Mouse (Mus musculus) MEL (cell line): ENCODE data around the gene Zfp366. TPM values are rescaled to one million over a fixed set of nuclear protein-coding genes. Genes with fewer than 3 reads are reported as not detected.

Experiments
- DNase-seq: peaks from one replicate; pipeline ENCODE4 v3.0.0; 2011; ENCODE audit warnings: low read depth, low spot score
- H3K27ac ChIP-seq: 2 replicates; pipeline ENCODE4 v1.5.1; 2012; ENCODE audit warnings: low read depth, mild to moderate bottlenecking, control low read depth, low read length, moderate library complexity; ENCODE audit not compliant: control insufficient read depth
- H3K27me3 ChIP-seq, 2 experiments: fragments of 150-350 bp in 1 of 2; sonication (generic) in 1 of 2; 2 replicates each; pipeline ENCODE4 v1.6.1; 2012; ENCODE audit warnings: low read length in 2 of 2, mild to moderate bottlenecking in 2 of 2, improper control_type of control experiment in 1 of 2, moderate library complexity in 1 of 2; ENCODE audit not compliant: insufficient read depth in 2 of 2, control insufficient read depth in 1 of 2
- H3K36me3 ChIP-seq, 2 experiments: 2 replicates each; pipeline ENCODE4 v1.6.1; 2012 to 2014; ENCODE audit warnings: low read length in 2 of 2, improper control_type of control experiment in 1 of 2, inconsistent platforms in 1 of 2, mild to moderate bottlenecking in 1 of 2; ENCODE audit not compliant: insufficient read depth in 2 of 2, control insufficient read depth in 1 of 2
- H3K4me1 ChIP-seq, 2 experiments: fragments of 150-350 bp in 1 of 2; sonication (generic) in 1 of 2; 2 replicates each; pipeline ENCODE4 v1.6.1; 2012; ENCODE audit warnings: low read length in 2 of 2, improper control_type of control experiment in 1 of 2, mild to moderate bottlenecking in 1 of 2; ENCODE audit not compliant: insufficient read depth in 2 of 2, control insufficient read depth in 1 of 2
- H3K4me3 ChIP-seq, 2 experiments: fragments of 150-350 bp in 1 of 2; sonication (generic) in 1 of 2; 2 replicates each; pipeline ENCODE4 v1.5.1; 2012; ENCODE audit warnings: low read depth in 2 of 2, low read length in 2 of 2, mild to moderate bottlenecking in 2 of 2, moderate library complexity in 2 of 2, control low read depth in 1 of 2, improper control_type of control experiment in 1 of 2; ENCODE audit not compliant: control insufficient read depth in 1 of 2, insufficient read depth in 1 of 2
- H3K79me2 ChIP-seq: 2 replicates; pipeline ENCODE4 v1.6.1; 2012; ENCODE audit warnings: mild to moderate bottlenecking, low read length, moderate library complexity; ENCODE audit not compliant: control insufficient read depth, poor library complexity, insufficient read depth
- H3K9ac ChIP-seq: 2 replicates; pipeline ENCODE4 v1.6.1; 2012; ENCODE audit warnings: low read depth, mild to moderate bottlenecking, control low read depth, low read length, moderate library complexity; ENCODE audit not compliant: control insufficient read depth, poor library complexity, severe bottlenecking
- H3K9me3 ChIP-seq: fragments of 150-350 bp; sonication (generic); replicated peaks from 2 replicates; pipeline ENCODE4 v1.6.1; 2012; ENCODE audit warnings: mild to moderate bottlenecking, low read length, improper control_type of control experiment, moderate library complexity; ENCODE audit not compliant: insufficient read depth
- BHLHE40 ChIP-seq: IDR thresholded peaks from 2 replicates; pipeline ENCODE4 v1.6.1; 2012; ENCODE audit warnings: low read depth, mild to moderate bottlenecking, inconsistent platforms, low read length, improper control_type of control experiment, borderline replicate concordance
- CHD1 ChIP-seq: IDR thresholded peaks from 2 replicates; pipeline ENCODE4 v1.6.1; 2012; ENCODE audit warnings: low read depth, mild to moderate bottlenecking, inconsistent platforms, low read length, improper control_type of control experiment
- CHD2 ChIP-seq: IDR thresholded peaks from 2 replicates; pipeline ENCODE4 v1.6.1; 2011; ENCODE audit warnings: low read length, improper control_type of control experiment
- CTCF ChIP-seq, 3 experiments: IDR thresholded peaks in 2 of 3; conservative IDR thresholded peaks in 1 of 3; 2 replicates each; pipeline ENCODE4 v1.5.1; 2011 to 2012; ENCODE audit warnings: low read length in 3 of 3, low read depth in 2 of 3, mild to moderate bottlenecking in 2 of 3, improper control_type of control experiment in 1 of 3, inconsistent platforms in 1 of 3, mixed read lengths in 1 of 3, moderate library complexity in 1 of 3; ENCODE audit not compliant: control insufficient read depth in 1 of 3, insufficient read depth in 1 of 3, poor library complexity in 1 of 3, severe bottlenecking in 1 of 3
- E2F4 ChIP-seq: IDR thresholded peaks from 2 replicates; pipeline ENCODE4 v1.6.1; 2011; ENCODE audit warnings: low read depth, low read length, improper control_type of control experiment, borderline replicate concordance
- ELF1 ChIP-seq: IDR thresholded peaks from 2 replicates; pipeline ENCODE4 v1.6.1; 2014; ENCODE audit warnings: low read depth, mild to moderate bottlenecking, inconsistent platforms, low read length, improper control_type of control experiment, moderate library complexity
- EP300 ChIP-seq, 2 experiments: IDR thresholded peaks; 2 replicates each; pipeline ENCODE4 v1.6.1; 2011; ENCODE audit warnings: improper control_type of control experiment in 2 of 2, low read length in 2 of 2, low read depth in 1 of 2, mild to moderate bottlenecking in 1 of 2
- ETS1 ChIP-seq: IDR thresholded peaks from 2 replicates; pipeline ENCODE4 v1.6.1; 2012; ENCODE audit warnings: low read depth, mild to moderate bottlenecking, inconsistent platforms, low read length, improper control_type of control experiment, moderate library complexity
- GABPA ChIP-seq: IDR thresholded peaks from 2 replicates; pipeline ENCODE4 v1.6.1; 2012; ENCODE audit warnings: low read depth, mild to moderate bottlenecking, inconsistent platforms, low read length, improper control_type of control experiment, moderate library complexity
- GATA1 ChIP-seq: IDR thresholded peaks from 2 replicates; pipeline ENCODE4 v1.6.1; 2011; ENCODE audit warnings: low read depth, low read length, improper control_type of control experiment
- MAFK ChIP-seq: IDR thresholded peaks from 2 replicates; pipeline ENCODE4 v1.6.1; 2011; ENCODE audit warnings: low read depth, mild to moderate bottlenecking, low read length, improper control_type of control experiment, borderline replicate concordance
- MAX ChIP-seq: IDR thresholded peaks from 2 replicates; pipeline ENCODE4 v1.6.1; 2011; ENCODE audit warnings: low read length, improper control_type of control experiment
- MAZ ChIP-seq: IDR thresholded peaks from 2 replicates; pipeline ENCODE4 v1.6.1; 2012; ENCODE audit warnings: low read depth, mild to moderate bottlenecking, inconsistent platforms, low read length, improper control_type of control experiment
- MXI1 ChIP-seq: IDR thresholded peaks from 2 replicates; pipeline ENCODE4 v1.6.1; 2011; ENCODE audit warnings: mild to moderate bottlenecking, low read depth, low read length, improper control_type of control experiment
- MYB ChIP-seq: IDR thresholded peaks from 2 replicates; pipeline ENCODE4 v1.6.1; 2011; ENCODE audit warnings: mild to moderate bottlenecking, low read depth, low read length, improper control_type of control experiment
- NRF1 ChIP-seq: IDR thresholded peaks from 2 replicates; pipeline ENCODE4 v1.6.1; 2014; ENCODE audit warnings: low read depth, mild to moderate bottlenecking, inconsistent platforms, low read length, improper control_type of control experiment, moderate library complexity; ENCODE audit not compliant: poor library complexity, insufficient read depth, severe bottlenecking
- POLR2A ChIP-seq, 2 experiments: IDR thresholded peaks; 2 replicates each; pipeline ENCODE4 v1.6.1; 2011 to 2012; ENCODE audit warnings: low read length in 2 of 2, mild to moderate bottlenecking in 2 of 2, control low read depth in 1 of 2, improper control_type of control experiment in 1 of 2, low read depth in 1 of 2, moderate library complexity in 1 of 2; ENCODE audit not compliant: control insufficient read depth in 1 of 2, insufficient read depth in 1 of 2, poor library complexity in 1 of 2
- POLR2AphosphoS2 ChIP-seq: IDR thresholded peaks from 2 replicates; pipeline ENCODE4 v1.6.1; 2011; ENCODE audit warnings: low read length, improper control_type of control experiment
- RCOR1 ChIP-seq: IDR thresholded peaks from 2 replicates; pipeline ENCODE4 v1.6.1; 2012; ENCODE audit warnings: low read depth, mild to moderate bottlenecking, inconsistent platforms, low read length, improper control_type of control experiment
- TAL1 ChIP-seq: IDR thresholded peaks from 2 replicates; pipeline ENCODE4 v1.6.1; 2012; ENCODE audit warnings: mild to moderate bottlenecking, inconsistent platforms, low read length, moderate library complexity, mixed read lengths
- TBP ChIP-seq: IDR thresholded peaks from 2 replicates; pipeline ENCODE4 v1.8.0; 2011; ENCODE audit warnings: low read depth, low read length, improper control_type of control experiment
- TCF12 ChIP-seq: IDR thresholded peaks from 2 replicates; pipeline ENCODE4 v1.6.1; 2014; ENCODE audit warnings: low read depth, mild to moderate bottlenecking, inconsistent platforms, low read length, improper control_type of control experiment, moderate library complexity
- USF1 ChIP-seq: IDR thresholded peaks from 2 replicates; pipeline ENCODE4 v1.6.1; 2014; ENCODE audit warnings: low read depth, mild to moderate bottlenecking, inconsistent platforms, low read length, improper control_type of control experiment, moderate library complexity
- USF2 ChIP-seq, 2 experiments: IDR thresholded peaks; 2 replicates each; pipeline ENCODE4 v1.6.1; 2011 to 2012; ENCODE audit warnings: improper control_type of control experiment in 2 of 2, low read length in 2 of 2, borderline replicate concordance in 1 of 2, inconsistent platforms in 1 of 2, low read depth in 1 of 2, mild to moderate bottlenecking in 1 of 2; ENCODE audit not compliant: insufficient read depth in 1 of 2
- ZC3H11A ChIP-seq: IDR thresholded peaks from 2 replicates; pipeline ENCODE4 v1.6.1; 2012; ENCODE audit warnings: low read depth, mild to moderate bottlenecking, inconsistent platforms, low read length, improper control_type of control experiment
- ZKSCAN1 ChIP-seq: IDR thresholded peaks from 2 replicates; pipeline ENCODE4 v1.6.1; 2012; ENCODE audit warnings: low read depth, mild to moderate bottlenecking, inconsistent platforms, low read length, improper control_type of control experiment, moderate library complexity
- polyA plus RNA-seq, 2 experiments: library from polyadenylated mRNA; stranded (reverse) in 1 of 2; unstranded in 1 of 2; fragments of >175 nt in 1 of 2; fragments of >200 nt in 1 of 2; gene quantifications; 2 replicates each; pipeline versions ENCODE4 v1.2.1 to v1.2.4; 2012; ENCODE audit warnings: low replicate concordance in 2 of 2, low read depth in 1 of 2; ENCODE audit not compliant: insufficient read length in 2 of 2, insufficient read depth in 1 of 2, missing spikeins in 1 of 2
- total RNA-seq: library from RNA; depleted of rRNA; stranded (reverse); fragments of 300-350 nt; gene quantifications from 2 replicates; pipeline ENCODE4 v1.2.3, GENCODE M21; 2012

The Zfp366 gene
- total and polyA plus RNA-seq, 3 experiments, result not detected

GRCm38 (mm10) chr13:99209859-99210258 is 25.2 kb downstream of the Zfp366 start:
- Histone ChIP-seq H3K9me3 (no peaks in the 10 kb centered on the region), H3K36me3 (no peaks in the 10 kb centered on the region), H3K27ac (no peak overlapping the region), H3K4me3 (no peak overlapping the region), H3K4me1 (no peaks in the 10 kb centered on the region), H3K9ac (no peak overlapping the region), H3K27me3 (no peaks in the 10 kb centered on the region), H3K79me2 (no peaks in the 10 kb centered on the region)
- DNase-seq, result no peak
- TF ChIP-seq GABPA (no peak), POLR2A (IDR thresholded peaks at IDR 0.05; ENCODE audit: control insufficient read depth in 1 of 2, insufficient read depth in 1 of 2, low read depth in 1 of 2, low read length in 2 of 2, poor library complexity in 1 of 2) (no peak), MXI1 (no peak)
- TF ChIP-seq, all 39 proteins: peak for 0

GRCm38 (mm10) chr13:99210837-99211236 is 26.2 kb downstream of the Zfp366 start:
- no peak for DNase-seq
- Histone ChIP-seq H3K9ac (no peak overlapping the region), H3K27me3 (no peaks in the 10 kb centered on the region), H3K4me3 (no peak overlapping the region), H3K27ac (no peak overlapping the region), H3K79me2 (no peaks in the 10 kb centered on the region), H3K4me1 (no peaks in the 10 kb centered on the region), H3K36me3 (no peaks in the 10 kb centered on the region), H3K9me3 (no peaks in the 10 kb centered on the region)
- TF ChIP-seq MYB (no peak), TAL1 (no peak), MAX (no peak), ZKSCAN1 (no peak), MAFK (no peak), TCF12 (no peak), GABPA (no peak), BHLHE40 (no peak), MAZ (no peak), CHD1 (no peak)

GRCm38 (mm10) chr13:99212976-99213375 is 28.4 kb downstream of the Zfp366 start:
- H3K27ac ChIP-seq, result no peak overlapping the region
- TF ChIP-seq USF1, result no peak
- TF ChIP-seq TBP, result no peak
- no peak for TF ChIP-seq ELF1
- TF ChIP-seq BHLHE40, result no peak
- no peak for TF ChIP-seq CHD2
- no peak for TF ChIP-seq EP300 (IDR thresholded peaks at IDR 0.05; ENCODE audit: low read depth in 1 of 2, low read length in 2 of 2)
- no peak for TF ChIP-seq GATA1
- TF ChIP-seq POLR2AphosphoS2, result no peak
- no peak for TF ChIP-seq GABPA
- TF ChIP-seq USF2 (IDR thresholded peaks at IDR 0.05; ENCODE audit: borderline replicate concordance in 1 of 2, insufficient read depth in 1 of 2, low read depth in 1 of 2, low read length in 2 of 2), result no peak
- TF ChIP-seq CTCF (IDR thresholded peaks at IDR 0.05 in 2 of 3, conservative IDR thresholded peaks at IDR 0.05 in 1 of 3; ENCODE audit: control insufficient read depth in 1 of 3, insufficient read depth in 1 of 3, low read depth in 2 of 3, low read length in 3 of 3, poor library complexity in 1 of 3, severe bottlenecking in 1 of 3), result no peak
- no peak for TF ChIP-seq MAX
- TF ChIP-seq E2F4, result no peak
- TF ChIP-seq ETS1, result no peak
- TF ChIP-seq NRF1, result no peak
- no peak for TF ChIP-seq RCOR1
- TF ChIP-seq MAFK, result no peak
- TF ChIP-seq ZC3H11A, result no peak
- TF ChIP-seq TCF12, result no peak
- no peak overlapping the region for H3K4me3 ChIP-seq
- no peaks in the 10 kb centered on the region for H3K27me3 ChIP-seq
- H3K9ac ChIP-seq, result no peak overlapping the region
- H3K4me1 ChIP-seq, result no peaks in the 10 kb centered on the region
- H3K36me3 ChIP-seq, result no peaks in the 10 kb centered on the region
- H3K9me3 ChIP-seq, result no peaks in the 10 kb centered on the region
- H3K79me2 ChIP-seq, result no peaks in the 10 kb centered on the region
- no peak for DNase-seq
